Mouse (Mus musculus) brain, embryonic 14.5 days (tissue): ENCODE results near the gene Rufy4. TPM values are rescaled to one million over a fixed set of nuclear protein-coding genes. Genes with fewer than 3 reads are reported as not detected.

ENCODE experiments used
- DNase-seq: peaks from one replicate; pipeline ENCODE4 v3.0.0-alpha.2; 2011; ENCODE audit warnings: low read depth
- CTCF ChIP-seq: fragments of 200-500 bp; IDR thresholded peaks from 2 replicates; pipeline ENCODE4 v1.5.1; 2012; ENCODE audit warnings: inconsistent platforms, mild to moderate bottlenecking, moderate library complexity, borderline replicate concordance; ENCODE audit not compliant: insufficient read depth, insufficient read length; ENCODE audit errors: extremely low read depth
- POLR2A ChIP-seq: fragments of 200-500 bp; IDR thresholded peaks from 2 replicates; pipeline ENCODE4 v1.6.1; 2012; ENCODE audit warnings: mild to moderate bottlenecking, inconsistent platforms, borderline replicate concordance; ENCODE audit not compliant: poor library complexity, insufficient read depth, insufficient read length, severe bottlenecking; ENCODE audit errors: extremely low read depth
- polyA plus RNA-seq: library from polyadenylated mRNA; depleted of rRNA; stranded (reverse); fragments of >200 nt; gene quantifications from 2 replicates; pipeline ENCODE4 v1.2.3, GENCODE M21; 2012

Rufy4 gene
- polyA plus RNA-seq, 1 experiment, result 0.86 TPM

GRCm38 (mm10) chr1:74160036-74160435 is 34.7 kb downstream of the Rufy4 start:
- DNase-seq, result no peak
- TF ChIP-seq POLR2A, result no peak
- TF ChIP-seq CTCF, result no peak

GRCm38 (mm10) chr1:74167136-74167535 is 41.8 kb downstream of the Rufy4 start:
- no peak for DNase-seq
- TF ChIP-seq POLR2A (no peak), CTCF (no peak)

- no peak for DNase-seq
- TF ChIP-seq POLR2A, result no peak
- no peak for TF ChIP-seq CTCF
These were observed 44.4 kb downstream of the Rufy4 start for GRCm38 (mm10) chr1:74169721-74170120.

- DNase-seq, result no peak
- TF ChIP-seq CTCF, result no peak
- no peak for TF ChIP-seq POLR2A
These were observed 47.4 kb downstream of the Rufy4 start for GRCm38 (mm10) chr1:74172722-74173121.

- DNase-seq, result no peak
- TF ChIP-seq CTCF (no peak), POLR2A (no peak)
These were observed 50.4 kb downstream of the Rufy4 start for GRCm38 (mm10) chr1:74175731-74176130.

GRCm38 (mm10) chr1:74178618-74179017 is 53.3 kb downstream of the Rufy4 start:
- DNase-seq, result no peak
- TF ChIP-seq CTCF (no peak), POLR2A (no peak)

- TF ChIP-seq POLR2A (no peak), CTCF (no peak)
These were observed 54.5 kb downstream of the Rufy4 start for GRCm38 (mm10) chr1:74179624-74180408.

GRCm38 (mm10) chr1:74181462-74181861 is 56.1 kb downstream of the Rufy4 start:
- TF ChIP-seq CTCF (no peak), POLR2A (no peak)
- no peak for DNase-seq

More at GRCm38 (mm10) chr1:74179624-74180408, 54.5 kb downstream of the Rufy4 start:
- DNase-seq, result no peak

GRCm38 (mm10) chr1:74183006-74183405 is 57.7 kb downstream of the Rufy4 start:
- no peak for TF ChIP-seq POLR2A
- TF ChIP-seq CTCF, result no peak
- DNase-seq, result no peak

- no peak for TF ChIP-seq POLR2A
- no peak for TF ChIP-seq CTCF
- no peak for DNase-seq
These were observed 65.1 kb downstream of the Rufy4 start for GRCm38 (mm10) chr1:74190471-74190870.

GRCm38 (mm10) chr1:74192711-74193110 is 67.4 kb downstream of the Rufy4 start:
- no peak for TF ChIP-seq POLR2A
- TF ChIP-seq CTCF, result no peak
- no peak for DNase-seq

GRCm38 (mm10) chr1:74194445-74194844 is 69.1 kb downstream of the Rufy4 start, which contains the start of gene Cxcr1:
TSS of gene Cxcr1 (minus strand) at chr1:74194631.
- no peak for TF ChIP-seq POLR2A
- no peak for TF ChIP-seq CTCF
- DNase-seq, result no peak
